Mouse (Mus musculus) adrenal gland, postnatal 25 days (tissue): ENCODE results near the gene Gm20843. TPM values are rescaled to one million over a fixed set of nuclear protein-coding genes. Genes with fewer than 3 reads are reported as not detected.
"Not testable (repeated sequence)": the region's sequence is repeated elsewhere in the genome, so short reads cannot be mapped to it uniquely, and the experiment has no call there.

Source experiments
- DNase-seq: peaks from one replicate; pipeline ENCODE4 v3.0.0; 2021; ENCODE audit warnings: mixed read lengths
- long read RNA-seq: library from polyadenylated mRNA; stranded (forward); transcript quantifications from one replicate; pipeline ENCODE4 v2.0.0, GENCODE M21; 2021
- total RNA-seq: library from RNA; stranded (reverse); gene quantifications from 2 replicates; pipeline ENCODE4 v1.2.3, GENCODE M21; 2021

Gene Gm20843
- not detected in 2 replicates for total RNA-seq
- long read RNA-seq: 0 reads

GRCm38 (mm10) chrY:72247018-72247417, at the start of gene Gm20843:
TSS of gene Gm20843 (minus strand) at chrY:72247118.
- DNase-seq: not testable (repeated sequence)
